Mouse (Mus musculus) E14TG2a.4 (cell line): ENCODE measurements around the gene Gm14180.
"Not testable (repeated sequence)": the region's sequence is repeated elsewhere in the genome, so short reads cannot be mapped to it uniquely, and the experiment has no call there.

Experiments used
- H3K27me3 ChIP-seq: 2 replicates; pipeline ENCODE4 v1.6.1; 2014; ENCODE audit warnings: low read length, control low read depth; ENCODE audit not compliant: insufficient read depth
- H3K36me3 ChIP-seq: 2 replicates; pipeline ENCODE4 v1.6.1; 2014; ENCODE audit warnings: low read length, control low read depth; ENCODE audit not compliant: insufficient read depth
- H3K4me1 ChIP-seq: replicated peaks from 2 replicates; pipeline ENCODE4 v1.6.1; 2014; ENCODE audit warnings: low read depth, low read length, control low read depth
- H3K4me3 ChIP-seq: replicated peaks from 2 replicates; pipeline ENCODE4 v1.5.1; 2014; ENCODE audit warnings: mild to moderate bottlenecking, low read length
- H3K9me3 ChIP-seq: 2 replicates; pipeline ENCODE4 v1.6.1; 2014; ENCODE audit warnings: low read length, control low read depth
- CTCF ChIP-seq: conservative IDR thresholded peaks from 2 replicates; pipeline ENCODE4 v1.5.1; 2014; ENCODE audit warnings: low read length
- NANOG ChIP-seq: IDR thresholded peaks from 2 replicates; pipeline ENCODE4 v1.6.1; 2014; ENCODE audit warnings: borderline replicate concordance, low read length, mixed read lengths
- POU5F1 ChIP-seq: IDR thresholded peaks from 2 replicates; pipeline ENCODE4 v1.6.1; 2014; ENCODE audit warnings: low read length, borderline replicate concordance

The Gm14180 gene

DNA sequence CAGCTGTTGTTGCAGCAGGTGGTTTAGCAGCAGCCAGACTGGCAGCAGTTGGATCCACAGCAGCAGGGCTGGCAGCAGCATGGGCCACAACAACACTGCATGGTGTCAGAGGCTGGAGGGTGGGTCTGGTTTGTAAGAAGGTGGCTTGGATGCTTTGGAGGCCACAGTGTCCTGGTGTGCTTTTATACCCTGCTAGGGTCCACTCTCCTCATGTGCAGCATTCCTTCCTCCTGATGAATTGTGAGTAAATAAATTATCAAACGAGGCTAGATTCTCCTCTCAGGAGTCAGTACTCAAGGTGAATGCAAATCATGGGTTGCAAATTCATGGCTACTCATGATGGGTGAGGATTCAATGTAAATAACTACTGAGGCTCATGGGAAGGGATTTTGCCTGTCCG, at the start of gene Gm14180:
Gene Gm14180 (minus strand): TSS at position 101 of the 400 bp plus-strand sequence.
- Histone ChIP-seq H3K9me3 (no peaks in the 10 kb centered on the region), H3K4me1 (no peaks in the 10 kb centered on the region), H3K4me3 (no peak within 1 kb of the TSS), H3K36me3 (no peaks in the 10 kb centered on the region), H3K27me3 (no peaks in the 10 kb centered on the region)
- no peak for TF ChIP-seq NANOG
- TF ChIP-seq POU5F1 = no peak
- TF ChIP-seq CTCF = no peak

DNA sequence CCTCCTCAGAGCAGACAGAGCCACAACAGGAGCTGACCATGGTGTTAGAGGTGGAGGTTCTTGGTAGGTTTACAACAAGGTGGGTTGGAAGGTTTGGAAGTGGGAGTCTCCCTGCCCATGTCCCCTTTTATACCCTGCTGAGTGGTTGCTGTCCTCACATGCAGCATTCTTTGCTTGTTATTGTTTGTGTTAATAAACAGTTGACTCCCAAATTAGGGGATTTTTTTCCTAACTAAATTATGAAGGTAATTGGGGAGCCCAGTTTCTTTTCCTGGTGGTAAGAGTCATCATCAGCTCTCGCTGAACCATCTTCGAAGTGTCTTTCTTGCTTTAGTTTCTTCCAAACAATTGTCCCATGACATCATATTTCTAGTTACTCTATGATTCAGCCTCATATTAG, 46.5 kb upstream of the Gm14180 start, which contains the start of gene Krtap4-8:
Gene Krtap4-8 (minus strand): TSS at position 101 of the 400 bp plus-strand sequence.
- H3K27me3 ChIP-seq = no peaks in the 10 kb centered on the region
- no peak for TF ChIP-seq NANOG
- no peak for TF ChIP-seq CTCF
- no peak for TF ChIP-seq POU5F1
- no peak within 1 kb of the TSS for H3K4me3 ChIP-seq
- peaks cover 13% of the 10 kb centered on the region for H3K9me3 ChIP-seq
- H3K36me3 ChIP-seq = no peaks in the 10 kb centered on the region
- H3K4me1 ChIP-seq = no peaks in the 10 kb centered on the region

DNA sequence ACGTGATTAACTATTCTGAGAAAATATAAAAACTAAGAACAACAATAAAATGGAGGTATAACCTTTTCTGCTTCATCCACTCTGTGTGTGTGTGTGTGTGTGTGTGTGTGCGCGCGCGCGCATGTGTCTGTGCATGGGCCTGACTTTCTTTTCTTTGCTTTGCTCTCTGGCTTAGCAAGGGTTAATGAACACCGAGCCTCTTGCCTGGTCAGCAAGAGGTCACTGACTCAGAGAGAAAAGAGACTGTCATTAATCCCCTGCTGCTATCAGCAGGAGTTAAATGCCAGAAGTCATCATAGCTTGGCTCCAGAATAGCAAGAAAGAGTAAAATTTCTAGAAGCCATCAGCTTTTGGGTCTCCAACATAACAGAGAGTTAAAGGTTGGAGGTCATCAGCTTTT, 44.3 kb upstream of the Gm14180 start:
- Histone ChIP-seq H3K4me1 (no peaks in the 10 kb centered on the region), H3K27me3 (no peaks in the 10 kb centered on the region), H3K4me3 (no peak overlapping the region), H3K36me3 (no peaks in the 10 kb centered on the region), H3K9me3 (peaks cover 20% of the 10 kb centered on the region)
- TF ChIP-seq NANOG = no peak
- no peak for TF ChIP-seq CTCF
- no peak for TF ChIP-seq POU5F1

DNA sequence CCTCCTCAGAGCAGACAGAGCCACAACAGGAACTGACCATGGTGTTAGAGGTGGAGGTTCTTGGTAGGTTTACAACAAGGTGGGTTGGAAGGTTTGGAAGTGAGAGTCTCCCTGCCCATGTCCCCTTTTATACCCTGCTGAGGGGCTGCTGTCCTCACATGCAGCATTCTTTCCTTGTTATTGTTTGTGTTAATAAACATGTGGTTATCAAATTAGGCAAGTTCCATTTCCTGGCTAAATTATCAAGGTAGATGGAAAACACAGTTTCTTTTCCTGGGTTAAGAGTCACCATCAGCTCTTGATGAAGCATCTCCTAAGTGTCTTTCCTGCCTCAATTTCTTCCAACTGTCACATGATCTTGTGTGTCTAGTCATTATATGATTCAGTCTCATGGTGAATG, 38.7 kb upstream of the Gm14180 start, which contains the start of gene Gm11595:
Gene Gm11595 (minus strand): TSS at position 101 of the 400 bp plus-strand sequence.
- not testable (repeated sequence) for H3K4me3 ChIP-seq, H3K27me3 ChIP-seq, H3K36me3 ChIP-seq, H3K4me1 ChIP-seq
- peaks cover 26% of the 10 kb centered on the region for H3K9me3 ChIP-seq

DNA sequence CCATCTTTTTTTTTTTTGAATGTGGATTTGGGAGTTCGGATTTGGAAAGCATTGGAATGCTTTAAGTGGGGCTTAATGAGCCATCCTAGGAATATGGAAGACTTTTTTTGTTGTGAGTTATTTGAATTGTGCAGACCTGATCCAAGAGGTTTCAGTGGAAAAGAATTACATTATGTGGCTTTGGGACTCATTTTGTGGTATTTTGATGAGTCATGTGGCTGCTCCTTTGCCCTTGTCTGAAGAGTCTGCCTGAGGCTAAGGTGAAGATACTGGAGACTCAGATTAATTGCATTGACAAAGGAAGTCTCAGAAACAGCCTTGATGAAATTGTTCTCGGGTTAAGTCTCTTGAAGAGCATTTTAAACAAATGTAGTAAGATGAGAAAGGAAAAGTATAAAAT, 34.3 kb upstream of the Gm14180 start:
- no peak overlapping the region for H3K4me3 ChIP-seq

DNA sequence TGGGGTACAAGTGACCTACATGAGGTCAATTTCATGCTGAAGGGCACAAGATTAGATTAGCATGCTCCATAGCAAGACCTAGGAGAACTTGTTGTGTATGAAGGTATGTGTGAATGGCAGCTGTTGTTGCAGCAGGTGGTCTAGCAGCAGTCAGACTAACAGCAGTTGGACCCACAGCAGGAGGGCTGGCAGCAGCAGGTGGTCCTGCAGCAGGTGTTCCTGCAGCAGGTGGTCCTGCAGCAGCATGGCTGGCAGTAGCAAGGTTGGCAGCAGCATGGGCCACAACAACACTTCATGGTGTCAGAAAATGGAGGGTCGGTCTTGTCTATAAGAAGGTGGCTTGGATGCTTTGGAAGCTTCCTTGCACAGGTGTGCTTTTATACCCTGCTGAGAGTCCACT, 24.8 kb upstream of the Gm14180 start:
- H3K36me3 ChIP-seq = no peaks in the 10 kb centered on the region
- no peak overlapping the region for H3K4me3 ChIP-seq
- TF ChIP-seq NANOG (no peak), POU5F1 (no peak), CTCF (no peak)
- H3K9me3 ChIP-seq = no peaks in the 10 kb centered on the region
- no peaks in the 10 kb centered on the region for H3K4me1 ChIP-seq
- H3K27me3 ChIP-seq = no peaks in the 10 kb centered on the region

More for the DNA sequence above, 34.3 kb upstream of the Gm14180 start:
- Histone ChIP-seq H3K9me3 (peaks cover 18% of the 10 kb centered on the region), H3K27me3 (no peaks in the 10 kb centered on the region), H3K36me3 (no peaks in the 10 kb centered on the region), H3K4me1 (no peaks in the 10 kb centered on the region)
- TF ChIP-seq NANOG (no peak), POU5F1 (no peak), CTCF (no peak)

DNA sequence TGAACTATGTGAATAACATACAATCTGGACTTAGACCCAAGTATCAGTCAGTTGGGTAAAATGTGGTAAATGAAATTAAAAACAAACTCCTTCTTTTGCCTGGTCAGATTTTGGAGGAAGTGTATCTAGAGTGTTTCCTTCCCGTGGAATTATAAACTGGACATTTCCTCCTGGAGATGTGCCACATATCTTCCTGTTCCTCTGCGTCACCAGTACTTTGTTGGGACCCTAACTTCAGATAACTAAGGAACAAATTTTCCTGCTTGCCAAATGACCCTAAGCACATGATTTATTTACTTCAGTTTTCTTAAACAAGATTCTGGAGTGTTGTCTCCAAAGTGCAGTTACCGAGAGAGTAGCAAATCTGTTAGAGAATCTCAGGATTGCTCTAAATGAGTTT, 9.9 kb upstream of the Gm14180 start:
- H3K4me3 ChIP-seq = no peak overlapping the region
- TF ChIP-seq NANOG (no peak), CTCF (no peak), POU5F1 (no peak)
- no peaks in the 10 kb centered on the region for H3K9me3 ChIP-seq
- H3K27me3 ChIP-seq = no peaks in the 10 kb centered on the region
- no peaks in the 10 kb centered on the region for H3K36me3 ChIP-seq
- H3K4me1 ChIP-seq = no peaks in the 10 kb centered on the region

DNA sequence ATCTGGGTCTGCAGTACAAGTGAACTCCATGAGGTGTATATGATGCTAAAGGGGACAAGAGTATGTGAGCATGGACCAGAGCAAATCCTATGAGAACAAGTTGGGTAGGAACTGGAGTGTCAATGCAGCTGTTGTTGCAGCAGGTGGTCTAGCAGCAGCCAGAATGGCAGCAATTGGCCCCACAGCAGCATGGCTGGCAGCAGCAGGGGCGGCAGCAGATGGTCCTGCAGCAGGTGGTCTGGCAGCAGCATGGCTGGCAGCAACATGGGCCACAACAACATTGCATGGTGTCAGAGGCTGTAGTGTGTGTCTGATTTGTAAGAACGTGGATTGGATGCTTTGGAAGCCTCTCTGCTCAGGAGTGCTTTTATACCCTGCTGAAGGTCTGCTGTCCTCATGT, 10.0 kb downstream of the Gm14180 start:
- TF ChIP-seq NANOG (no peak), POU5F1 (no peak), CTCF (no peak)
- Histone ChIP-seq H3K27me3 (no peaks in the 10 kb centered on the region), H3K36me3 (no peaks in the 10 kb centered on the region), H3K4me1 (no peaks in the 10 kb centered on the region), H3K4me3 (no peak overlapping the region), H3K9me3 (peaks cover 10% of the 10 kb centered on the region)

DNA sequence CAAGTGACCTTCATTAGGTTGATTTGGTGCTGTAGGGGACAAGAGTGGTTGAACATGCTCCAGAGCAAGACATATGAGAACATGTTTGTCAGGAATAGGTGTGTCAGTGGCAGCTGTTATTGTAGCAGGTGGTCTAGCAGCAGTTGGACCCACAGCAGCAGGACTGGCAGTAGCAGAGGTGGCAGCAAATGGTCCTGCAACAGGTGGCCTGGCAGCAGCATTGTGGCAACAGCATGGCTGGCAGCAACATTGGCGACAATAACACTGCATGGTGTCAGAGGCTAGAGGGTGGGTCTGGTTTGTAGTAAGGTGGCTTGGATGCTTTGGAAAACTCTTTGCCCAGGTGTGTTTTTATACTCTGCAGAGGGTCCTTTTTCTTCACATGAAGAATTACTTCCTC, 15.3 kb downstream of the Gm14180 start:
- Histone ChIP-seq H3K9me3 (peaks cover 31% of the 10 kb centered on the region), H3K36me3 (no peaks in the 10 kb centered on the region), H3K4me3 (no peak overlapping the region), H3K4me1 (no peaks in the 10 kb centered on the region), H3K27me3 (no peaks in the 10 kb centered on the region)
- TF ChIP-seq POU5F1 (no peak), NANOG (no peak), CTCF (no peak)

DNA sequence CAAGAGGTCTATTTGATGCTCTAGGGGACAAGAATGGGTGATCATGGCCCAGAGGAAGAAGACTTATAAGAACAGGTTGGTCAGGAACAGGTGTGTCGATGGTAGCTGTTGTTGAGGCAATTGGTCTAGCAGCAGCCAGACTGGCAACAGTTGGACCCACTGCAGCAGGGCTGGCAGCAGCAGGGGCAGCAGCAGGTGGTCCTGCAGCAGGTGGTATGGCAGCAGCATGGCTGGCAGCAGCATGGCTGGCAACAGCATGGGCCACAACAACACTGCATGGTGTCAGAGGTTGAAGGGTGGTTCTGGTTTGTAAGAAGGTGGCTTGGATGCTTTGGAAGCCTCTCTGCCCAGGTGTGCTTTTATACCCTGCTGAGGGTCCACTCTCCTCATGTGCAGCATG, 43.6 kb downstream of the Gm14180 start, which contains the start of gene Gm14190:
Gene Gm14190 (minus strand): TSS at position 278 of the 400 bp plus-strand sequence.
- no peak within 1 kb of the TSS for H3K4me3 ChIP-seq
- no peaks in the 10 kb centered on the region for H3K4me1 ChIP-seq
- no peaks in the 10 kb centered on the region for H3K36me3 ChIP-seq
- TF ChIP-seq CTCF = no peak
- TF ChIP-seq NANOG = no peak
- no peak for TF ChIP-seq POU5F1
- no peaks in the 10 kb centered on the region for H3K9me3 ChIP-seq
- H3K27me3 ChIP-seq = no peaks in the 10 kb centered on the region

DNA sequence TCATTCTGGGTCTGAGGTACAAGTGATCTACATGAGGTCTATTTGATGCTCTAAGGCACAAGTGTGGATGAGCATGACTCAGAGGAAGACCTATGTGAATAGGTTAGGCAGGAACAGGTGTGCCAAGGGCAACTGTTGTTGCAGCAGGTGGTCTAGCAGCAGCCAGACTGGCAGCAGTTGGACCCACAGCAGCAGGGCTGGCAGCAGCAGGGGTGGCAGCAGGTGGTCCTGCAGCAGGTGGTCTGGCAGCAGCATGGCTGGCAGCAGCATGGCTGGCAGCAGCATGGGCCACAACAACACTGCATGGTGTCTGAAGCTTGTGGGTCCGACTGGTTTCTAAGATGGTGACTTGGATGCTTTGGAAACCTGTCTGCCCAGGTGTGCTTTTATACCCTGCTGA, 48.9 kb downstream of the Gm14180 start:
- not testable (repeated sequence) for H3K4me3 ChIP-seq, H3K4me1 ChIP-seq, H3K36me3 ChIP-seq, H3K27me3 ChIP-seq, H3K9me3 ChIP-seq
